Mouse (Mus musculus) cerebellum, postnatal 4 days (tissue): ENCODE data around the gene Gm5475.

ENCODE experiments used
- DNase-seq, 2 experiments: peaks; one replicate each; pipeline ENCODE4 v3.0.0; 2022; ENCODE audit warnings: low spot score in 2 of 2, mixed read lengths in 1 of 2

The Gm5475 gene

GRCm38 (mm10) chr15:100413306-100413705 lies 8.6 kb upstream of the Gm5475 start:
- no peak for DNase-seq

DNA sequence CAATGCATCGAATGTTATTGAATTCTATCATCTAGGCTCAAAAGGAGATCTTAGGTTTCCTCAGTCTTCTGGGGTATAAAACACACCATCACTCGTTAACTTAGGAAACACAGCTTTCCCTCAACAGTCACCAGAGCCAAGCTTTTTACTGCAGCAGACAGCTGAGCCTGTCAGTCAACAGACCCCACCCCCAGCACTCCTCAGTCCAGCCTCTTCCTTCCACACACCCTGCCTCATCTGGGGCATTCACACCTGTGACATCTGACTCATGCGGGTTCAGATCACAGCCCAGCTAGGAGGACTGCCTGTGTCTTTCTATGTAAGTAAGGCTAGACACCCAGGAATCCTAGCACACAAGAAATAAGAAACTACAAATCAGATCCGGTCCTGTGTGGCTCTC lies 7.9 kb upstream of the Gm5475 start:
- DNase-seq, result no peak

DNA sequence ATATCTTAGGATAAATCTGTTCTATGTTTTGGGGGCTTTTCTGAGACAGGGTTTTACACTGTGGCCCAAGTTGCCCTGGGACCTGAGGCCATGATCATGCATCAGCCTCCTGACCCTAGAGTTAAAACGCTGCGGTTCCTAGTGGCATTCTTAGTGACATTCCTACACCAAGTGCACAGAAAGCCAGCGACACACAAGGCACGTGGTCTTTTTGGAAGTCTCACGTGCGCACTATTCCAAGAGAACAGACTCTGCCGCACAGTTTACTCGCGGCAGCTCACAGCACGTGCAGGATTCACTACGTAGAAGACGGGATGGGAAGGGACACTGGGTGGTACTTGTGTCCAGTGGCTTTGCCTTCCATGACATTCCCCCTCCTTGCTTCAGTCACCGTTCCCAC lies 7.0 kb upstream of the Gm5475 start:
- DNase-seq, result no peak

DNA sequence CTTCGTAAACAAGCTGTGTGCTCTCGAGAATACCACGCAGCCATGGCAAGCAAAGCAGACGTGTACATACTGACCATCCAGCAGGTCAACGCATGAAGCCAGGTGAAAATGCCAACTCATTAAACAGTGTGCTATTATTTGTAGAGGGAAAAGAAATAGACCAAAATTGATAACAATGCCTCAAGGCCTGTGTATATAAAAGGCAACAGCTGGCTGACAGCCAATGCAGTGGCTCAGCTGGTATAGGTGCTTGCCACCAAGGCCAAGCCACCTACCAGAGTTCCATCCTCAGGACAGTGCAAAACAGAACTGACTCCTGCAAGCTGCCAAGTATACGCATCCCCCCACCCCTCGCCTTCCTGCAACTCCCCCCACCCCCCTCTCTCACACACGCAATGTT lies 6.3 kb upstream of the Gm5475 start:
- DNase-seq, result no peak

- no peak for DNase-seq
Observed at GRCm38 (mm10) chr15:100417854-100418450, 4.0 kb upstream of the Gm5475 start.

GRCm38 (mm10) chr15:100419311-100419710 lies 2.6 kb upstream of the Gm5475 start:
- no peak for DNase-seq

DNA sequence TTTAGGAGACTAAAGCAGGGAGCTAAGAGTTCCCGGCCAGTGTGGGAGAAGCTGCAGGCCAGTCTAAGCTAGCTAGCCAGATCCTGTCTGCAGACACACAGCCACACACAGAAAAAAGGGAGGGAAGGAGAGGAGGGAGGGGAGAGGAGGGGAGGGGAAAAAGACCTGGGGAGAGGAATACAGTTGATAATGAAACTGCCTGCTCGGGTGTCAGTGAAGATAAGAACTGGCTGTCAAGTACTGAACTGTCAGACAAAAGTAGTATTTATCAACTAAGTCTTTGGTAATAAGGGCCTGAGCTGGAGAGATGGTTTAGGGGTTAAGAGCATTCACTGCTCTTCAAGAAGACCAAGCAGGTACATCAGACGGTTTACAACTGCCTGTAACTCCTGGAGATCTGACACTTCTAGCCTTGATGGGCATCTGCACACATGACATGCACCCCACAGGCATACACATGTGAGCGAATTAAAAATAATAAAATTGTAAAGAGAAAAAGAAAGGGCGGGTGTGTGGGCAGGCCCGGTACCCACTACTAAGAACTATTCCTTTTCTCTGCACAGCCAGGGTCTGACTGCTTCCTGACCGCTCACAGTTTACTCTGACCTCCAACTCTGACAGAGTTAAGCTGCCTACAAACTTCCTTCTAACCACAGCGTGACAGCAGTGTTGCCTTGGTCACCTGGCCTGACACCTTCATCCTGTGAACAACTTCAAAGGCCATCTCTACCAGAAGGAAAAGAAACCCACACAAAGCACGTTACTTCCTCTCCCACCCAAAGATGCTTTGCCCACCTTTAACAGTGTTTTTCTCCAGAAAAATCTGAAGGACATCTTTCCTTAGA lies 1.8 kb upstream of the Gm5475 start:
- DNase-seq, result no peak

GRCm38 (mm10) chr15:100421059-100421757 lies 739 bp upstream of the Gm5475 start:
- no peak for DNase-seq

DNA sequence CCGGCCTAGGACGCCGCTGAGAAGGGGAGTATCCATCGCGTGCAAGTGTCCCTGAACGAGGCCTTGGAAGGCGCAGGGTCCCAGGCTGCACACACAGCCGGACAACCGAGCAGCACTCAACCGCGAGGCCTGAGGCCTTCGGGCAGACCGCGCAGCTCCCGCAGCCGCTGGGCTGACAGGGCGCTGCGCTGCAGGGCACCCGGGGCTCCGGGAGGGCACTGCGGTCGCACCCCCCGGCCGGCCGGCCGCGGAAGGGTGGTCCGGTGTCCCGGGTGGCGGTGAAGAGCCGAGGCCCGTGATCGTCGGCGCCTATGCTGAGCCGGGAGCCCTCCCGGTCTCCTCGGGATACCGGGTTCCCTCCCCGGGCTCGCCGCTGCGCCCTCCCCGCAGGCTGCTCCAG lies 529 bp downstream of the Gm5475 start:
- DNase-seq, result no peak

DNA sequence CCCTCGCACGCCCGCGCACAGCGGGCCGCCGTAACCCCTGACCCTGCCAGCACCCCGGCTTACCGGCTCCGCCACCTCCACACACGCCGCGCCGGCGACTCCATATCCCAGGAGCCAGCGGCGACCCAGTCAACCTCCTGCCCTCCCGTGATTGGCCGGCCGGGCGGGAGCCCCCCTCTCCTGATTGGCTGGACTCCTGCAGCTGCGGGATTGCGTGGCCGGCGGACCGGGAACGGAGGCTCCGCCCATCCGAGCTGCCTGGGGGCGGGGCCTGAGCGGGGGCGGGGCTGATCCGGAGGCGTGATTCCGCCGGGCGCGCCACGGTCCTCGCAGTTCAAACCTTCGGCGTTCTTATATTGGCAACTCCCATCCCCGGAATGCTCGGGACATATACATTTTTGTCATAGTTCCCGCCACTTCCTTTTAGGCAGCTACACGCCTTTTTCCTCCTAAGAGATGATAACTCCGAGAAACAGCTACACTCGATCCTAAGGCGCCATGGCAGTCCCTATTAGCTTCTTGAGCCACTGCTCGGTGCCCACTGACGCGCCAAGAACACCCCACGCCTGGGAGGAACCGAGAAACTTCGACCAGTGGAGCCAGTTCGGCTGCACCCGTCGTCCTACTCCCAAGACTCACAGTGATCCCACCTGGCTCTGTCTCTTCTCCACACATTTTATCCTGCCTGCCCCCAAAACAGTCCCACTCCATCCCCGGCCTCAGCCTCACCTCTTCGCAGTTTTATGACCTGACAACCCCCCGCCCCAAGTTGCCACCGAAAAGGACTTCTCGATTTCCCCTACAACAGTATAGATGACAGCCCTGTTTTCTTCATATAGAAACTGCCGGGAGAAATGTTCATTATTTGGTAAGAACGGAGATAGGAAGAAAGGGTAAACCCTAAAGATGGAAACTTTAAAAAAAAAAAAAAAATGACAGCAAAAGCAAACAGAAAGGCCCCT lies 1.2 kb downstream of the Gm5475 start:
- peak; percentile 93 to 96 for DNase-seq

- DNase-seq, result no peak
Observed at GRCm38 (mm10) chr15:100423916-100424315, 2.0 kb downstream of the Gm5475 start.

GRCm38 (mm10) chr15:100424396-100425122 lies 2.6 kb downstream of the Gm5475 start, which contains the start of gene Slc11a2:
Gene Slc11a2 (minus strand): TSS chr15:100425072.
- DNase-seq, result no peak

DNA sequence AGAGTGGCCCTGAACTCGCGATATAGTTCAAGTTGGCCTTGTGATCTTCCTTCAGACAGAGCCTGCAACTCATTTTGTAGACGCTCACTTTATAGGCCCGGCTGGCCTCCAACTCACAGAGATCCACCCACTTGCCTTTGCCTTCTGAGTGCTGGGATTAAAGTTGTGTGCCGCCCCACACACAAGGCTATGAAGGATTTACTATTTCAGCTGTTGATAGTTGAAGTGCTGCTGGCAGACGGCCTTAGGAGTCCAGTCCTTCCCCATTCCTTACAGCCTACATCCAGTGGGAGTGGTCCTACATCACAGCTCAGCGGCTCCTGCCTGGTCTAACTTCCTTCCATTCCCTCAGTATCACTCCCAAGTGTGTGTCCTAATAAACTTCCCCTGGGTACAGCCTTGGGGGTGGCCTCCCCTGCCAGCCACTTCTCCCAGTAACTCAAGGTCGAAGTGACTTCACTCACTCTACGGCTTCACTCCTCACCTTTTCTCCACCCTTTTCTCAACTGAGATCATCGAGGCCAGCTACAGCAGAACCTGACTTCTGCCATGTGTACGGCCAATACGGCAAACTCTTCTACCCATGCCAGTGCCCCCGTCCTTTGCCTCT lies 6.5 kb downstream of the Gm5475 start:
- no peak for DNase-seq

DNA sequence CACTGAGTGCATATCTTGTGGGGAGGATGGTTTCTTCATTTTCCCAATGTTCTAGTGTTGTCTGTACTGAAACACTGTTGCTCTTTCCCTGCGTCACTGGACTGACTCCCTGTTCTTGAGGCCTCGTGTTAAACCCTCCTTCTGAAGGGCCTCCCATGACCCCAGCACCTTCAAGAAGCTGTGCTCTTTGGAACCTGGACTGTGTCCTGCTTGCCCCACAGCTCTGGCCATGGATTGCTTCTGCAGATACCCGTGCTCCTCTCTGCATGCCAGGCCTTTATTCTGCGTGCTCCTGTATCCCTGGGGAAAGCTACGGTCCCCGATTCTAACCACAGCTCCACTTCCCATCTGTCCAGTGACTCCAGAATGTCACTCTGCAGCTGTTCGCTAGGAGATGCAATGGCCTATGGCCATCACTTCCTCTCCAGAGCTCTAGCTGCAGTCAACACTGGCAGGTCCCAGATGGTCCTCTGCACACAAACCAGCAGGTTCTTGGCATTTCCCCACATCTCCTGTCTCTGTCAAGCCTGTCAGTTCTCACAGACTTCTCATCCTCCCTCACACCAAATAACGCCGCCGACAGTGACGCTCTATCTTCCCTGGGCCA lies 8.1 kb downstream of the Gm5475 start:
- DNase-seq, result peak in 1 of 2 experiments; percentile 66

GRCm38 (mm10) chr15:100433234-100433633 lies 11.3 kb downstream of the Gm5475 start:
- no peak for DNase-seq

DNA sequence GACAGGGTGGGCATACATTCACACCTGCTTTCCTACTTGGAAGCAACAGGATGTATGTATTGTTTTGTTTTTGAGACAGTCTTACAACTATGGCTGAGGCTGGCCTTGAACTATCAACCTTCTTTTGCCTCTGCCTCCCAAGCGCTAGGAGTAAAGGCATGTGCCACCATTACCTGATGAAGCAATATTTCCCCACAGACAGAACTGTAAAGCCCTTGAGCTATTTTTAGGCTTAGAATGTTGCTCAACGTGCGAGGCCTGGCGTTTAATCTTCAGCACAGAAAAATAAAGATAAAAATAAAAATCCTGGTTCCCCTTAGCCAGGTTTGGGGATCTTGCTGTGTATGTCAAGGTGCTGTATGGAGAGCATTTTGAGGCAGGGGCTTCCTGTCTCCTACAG lies 14.2 kb downstream of the Gm5475 start:
- DNase-seq, result no peak

DNA sequence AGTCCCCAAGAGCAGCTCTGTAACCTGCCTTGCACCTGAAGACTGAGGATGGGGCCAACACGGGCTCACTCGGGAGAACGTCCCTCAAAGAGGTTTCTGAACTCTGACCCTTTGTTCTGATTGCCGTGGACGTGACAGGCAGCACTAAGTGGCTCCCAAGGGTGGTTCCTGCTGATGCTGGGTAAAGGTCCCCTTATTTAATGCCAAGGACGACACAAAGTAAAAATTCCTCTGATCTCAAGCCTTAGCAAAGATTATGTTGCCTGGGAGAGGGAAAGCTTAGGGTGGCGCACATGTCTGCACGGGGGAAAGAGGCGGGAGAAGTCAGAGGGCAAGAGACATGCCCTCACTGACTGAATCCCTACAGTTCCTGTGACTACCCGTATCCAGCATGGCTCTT lies 14.6 kb downstream of the Gm5475 start:
- no peak for DNase-seq

- DNase-seq, result peak; percentile 58 to 74
Observed at GRCm38 (mm10) chr15:100443126-100443922, 21.4 kb downstream of the Gm5475 start.

GRCm38 (mm10) chr15:100446887-100447286 lies 24.9 kb downstream of the Gm5475 start:
- no peak for DNase-seq
